Comparison of ENCODE assay signal across 19 mouse cellular contexts in genomic region chr7:70105024-70105423, GRCm38 (mm10).
DNase-seq lines count a peak whose midpoint lies in the region; ATAC-seq lines count a peak whose summit lies in the region.
"Had no signal": no experiment of that assay in that cellular context is flagged by ENCODE, and none has a peak within 500 bp of the region (broad histone marks: within the 10 kb centered on the region; RNA-seq: fewer than 3 reads in every experiment).

No protein-coding gene starts in this region.

- intact Hi-C loops in left cerebral cortex, postnatal 10 days (cut with DNase I) = loop anchor here (10.0 kb wide), 1 partner anchor 290 kb away; no protein-coding TSS in a partner anchor

- H3K36me3 ChIP-seq in midbrain, embryonic 12.5 days = no peaks in the 10 kb centered on the region
- no peaks in the 10 kb centered on the region for H3K36me3 ChIP-seq in midbrain, embryonic 11.5 days (ENCODE audit: control insufficient read depth, insufficient read depth, low read length)
- H3K36me3 ChIP-seq in forebrain, embryonic 14.5 days (ENCODE audit: control insufficient read depth, insufficient read depth, low read length) = no peaks in the 10 kb centered on the region
- H3K36me3 ChIP-seq in hindbrain, embryonic 13.5 days = no peaks in the 10 kb centered on the region
- no peaks in the 10 kb centered on the region for H3K36me3 ChIP-seq in midbrain, embryonic 15.5 days (replicated peaks)
- H3K36me3 ChIP-seq in intestine, embryonic 16.5 days (ENCODE audit: control insufficient read depth, insufficient read depth, low read length) = no peaks in the 10 kb centered on the region
- H3K36me3 ChIP-seq: embryonic facial prominence, embryonic 12.5 days; G1E; heart, embryonic 13.5 days had no signal

- 20% methylated on average over 2 of the region's 2 CpGs for WGBS in midbrain, embryonic 12.5 days
- 44% methylated on average over 2 of the region's 2 CpGs for WGBS in midbrain, embryonic 11.5 days
- WGBS in forebrain, embryonic 14.5 days = 16% methylated on average over 2 of the region's 2 CpGs
- whole genome bisulfite sequencing in hindbrain, embryonic 13.5 days = 19% methylated on average over 2 of the region's 2 CpGs
- 29% methylated on average over 2 of the region's 2 CpGs for WGBS in midbrain, embryonic 15.5 days
- WGBS in intestine, embryonic 16.5 days = 23% methylated on average over 2 of the region's 2 CpGs

- no peaks in the 10 kb centered on the region for H3K9me3 ChIP-seq in midbrain, embryonic 12.5 days
- H3K9me3 ChIP-seq in midbrain, embryonic 11.5 days (ENCODE audit: control insufficient read depth, low read length) = no peaks in the 10 kb centered on the region
- no peaks in the 10 kb centered on the region for H3K9me3 ChIP-seq in forebrain, embryonic 14.5 days (replicated peaks; ENCODE audit: control insufficient read depth, low read length)
- no peaks in the 10 kb centered on the region for H3K9me3 ChIP-seq in hindbrain, embryonic 13.5 days
- H3K9me3 ChIP-seq in midbrain, embryonic 15.5 days = no peaks in the 10 kb centered on the region
- H3K9me3 ChIP-seq in intestine, embryonic 16.5 days (ENCODE audit: control insufficient read depth, low read length) = no peaks in the 10 kb centered on the region
- H3K9me3 ChIP-seq: embryonic facial prominence, embryonic 12.5 days; heart, embryonic 13.5 days had no signal

- peaks cover 26% of the 10 kb centered on the region for H3K27me3 ChIP-seq in midbrain, embryonic 12.5 days
- peaks cover 4% of the 10 kb centered on the region; the same call in 1 of the 2 replicates for H3K27me3 ChIP-seq in midbrain, embryonic 11.5 days (ENCODE audit: control insufficient read depth, insufficient read depth, low read length)
- H3K27me3 ChIP-seq in forebrain, embryonic 14.5 days (replicated peaks; ENCODE audit: control insufficient read depth, insufficient read depth, low read length) = peaks cover 4% of the 10 kb centered on the region; the same call in 1 of the 2 replicates
- peaks cover 23% of the 10 kb centered on the region; the same call in 1 of the 2 replicates for H3K27me3 ChIP-seq in hindbrain, embryonic 13.5 days
- peaks cover 9% of the 10 kb centered on the region for H3K27me3 ChIP-seq in midbrain, embryonic 15.5 days (replicated peaks)
- H3K27me3 ChIP-seq in intestine, embryonic 16.5 days (replicated peaks; ENCODE audit: control insufficient read depth, insufficient read depth, low read length) = no peaks in the 10 kb centered on the region
- H3K27me3 ChIP-seq: embryonic facial prominence, embryonic 12.5 days; heart, embryonic 13.5 days had no signal

- no peak overlapping the region for H3K9ac ChIP-seq in midbrain, embryonic 12.5 days (replicated peaks)
- no peak overlapping the region for H3K9ac ChIP-seq in midbrain, embryonic 11.5 days (ENCODE audit: low read length)
- peak overlapping the region; percentile 25; the same call in 1 of the 2 replicates for H3K9ac ChIP-seq in forebrain, embryonic 14.5 days (ENCODE audit: low read length)
- no peak overlapping the region for H3K9ac ChIP-seq in hindbrain, embryonic 13.5 days
- no peak overlapping the region for H3K9ac ChIP-seq in midbrain, embryonic 15.5 days
- no peak overlapping the region for H3K9ac ChIP-seq in intestine, embryonic 16.5 days (ENCODE audit: low read depth, low read length)
- H3K9ac ChIP-seq: embryonic facial prominence, embryonic 12.5 days; heart, embryonic 13.5 days had no signal

- no peak overlapping the region for H3K4me2 ChIP-seq in midbrain, embryonic 12.5 days (replicated peaks)
- no peak overlapping the region for H3K4me2 ChIP-seq in midbrain, embryonic 11.5 days
- peak overlapping the region; percentile 22 for H3K4me2 ChIP-seq in forebrain, embryonic 14.5 days (ENCODE audit: low read length)
- no peak overlapping the region for H3K4me2 ChIP-seq in hindbrain, embryonic 13.5 days
- H3K4me2 ChIP-seq in midbrain, embryonic 15.5 days = no peak overlapping the region
- no peak overlapping the region for H3K4me2 ChIP-seq in intestine, embryonic 16.5 days (ENCODE audit: low read depth, low read length)
- H3K4me2 ChIP-seq: embryonic facial prominence, embryonic 12.5 days; heart, embryonic 13.5 days; liver, embryonic 11.5 days had no signal

- no peak overlapping the region for H3K4me3 ChIP-seq in midbrain, embryonic 12.5 days
- no peak overlapping the region for H3K4me3 ChIP-seq in midbrain, embryonic 11.5 days (ENCODE audit: low read depth, low read length)
- no peak overlapping the region for H3K4me3 ChIP-seq in forebrain, embryonic 14.5 days (ENCODE audit: low read depth, low read length)
- no peak overlapping the region for H3K4me3 ChIP-seq in hindbrain, embryonic 13.5 days
- H3K4me3 ChIP-seq in midbrain, embryonic 15.5 days = no peak overlapping the region
- no peak overlapping the region for H3K4me3 ChIP-seq in intestine, embryonic 16.5 days (ENCODE audit: low read length)
- H3K4me3 ChIP-seq: embryonic facial prominence, embryonic 12.5 days; heart, embryonic 13.5 days had no signal

- peaks cover 30% of the 10 kb centered on the region for H3K4me1 ChIP-seq in midbrain, embryonic 12.5 days
- H3K4me1 ChIP-seq in midbrain, embryonic 11.5 days (ENCODE audit: control insufficient read depth, insufficient read depth, low read length) = peaks cover 16% of the 10 kb centered on the region; the same call in 1 of the 2 replicates
- H3K4me1 ChIP-seq in forebrain, embryonic 14.5 days (ENCODE audit: control insufficient read depth, insufficient read depth, low read length) = peaks cover 22% of the 10 kb centered on the region
- peaks cover 27% of the 10 kb centered on the region for H3K4me1 ChIP-seq in hindbrain, embryonic 13.5 days (replicated peaks)
- H3K4me1 ChIP-seq in midbrain, embryonic 15.5 days = peaks cover 18% of the 10 kb centered on the region; the same call in 1 of the 2 replicates
- H3K4me1 ChIP-seq in intestine, embryonic 16.5 days (ENCODE audit: control insufficient read depth, insufficient read depth, low read length) = no peaks in the 10 kb centered on the region
- H3K4me1 ChIP-seq: embryonic facial prominence, embryonic 12.5 days; heart, embryonic 13.5 days had no signal

- ATAC-seq in midbrain, embryonic 12.5 days (ENCODE audit: low FRiP score, low read depth) = no peak
- ATAC-seq in midbrain, embryonic 11.5 days (ENCODE audit: low FRiP score) = no peak
- ATAC-seq in forebrain, embryonic 14.5 days = no peak
- ATAC-seq in hindbrain, embryonic 13.5 days (ENCODE audit: low FRiP score) = no peak
- no peak for ATAC-seq in midbrain, embryonic 15.5 days (replicated peaks)
- no peak for ATAC-seq in intestine, embryonic 16.5 days
- ATAC-seq: CD4-positive, CD25-positive, alpha-beta regulatory T cell, adult 4 months had no signal

- H3K27ac ChIP-seq in midbrain, embryonic 12.5 days (replicated peaks) = peak overlapping the region; percentile 74
- no peak overlapping the region for H3K27ac ChIP-seq in midbrain, embryonic 11.5 days (ENCODE audit: low read depth, low read length)
- peak overlapping the region; percentile 80 for H3K27ac ChIP-seq in forebrain, embryonic 14.5 days (ENCODE audit: low read depth, low read length)
- H3K27ac ChIP-seq in hindbrain, embryonic 13.5 days = peak overlapping the region; percentile 85
- peak overlapping the region; percentile 53; the same call in 1 of the 2 replicates for H3K27ac ChIP-seq in midbrain, embryonic 15.5 days
- H3K27ac ChIP-seq in intestine, embryonic 16.5 days (ENCODE audit: low read length) = no peak overlapping the region
- H3K27ac ChIP-seq: embryonic facial prominence, embryonic 12.5 days; heart, embryonic 13.5 days had no signal

- DNase-seq in midbrain, embryonic 11.5 days (ENCODE audit: low spot score, missing footprints) = no peak
- no peak for DNase-seq in forebrain, embryonic 14.5 days (ENCODE audit: low spot score)
- no peak for DNase-seq in left cerebral cortex, postnatal 10 days (ENCODE audit: extremely low spot score in 1 of 2, low spot score in 2 of 2)
- DNase-seq: cerebellum, postnatal 25 days; heart, postnatal 4 days; kidney, adult 2 months; lung, adult 2 months; lung, postnatal 36 days; right cerebral cortex, postnatal 4 days; thymus, postnatal 4 days had no signal

Comparison
In these comparisons a context has a peak if more than half of its experiments do, and no peak if none do; other contexts are left out.
1. H3K27ac ChIP-seq: peak in midbrain, embryonic 12.5 days (single experiment), forebrain, embryonic 14.5 days (single experiment), hindbrain, embryonic 13.5 days (single experiment) and midbrain, embryonic 15.5 days (single experiment); none in midbrain, embryonic 11.5 days (single experiment) and intestine, embryonic 16.5 days (single experiment).